Mouse (Mus musculus): ENCODE results near the gene Ddost.
A peak's percentile ranks its signal among the peaks of the same experiment; 100 is the strongest.

Ddost gene

GRCm38 (mm10) chr4:138341393-138341792, 36.9 kb downstream of the Ddost start:
- no peak for DNase-seq

GRCm38 (mm10) chr4:138342048-138342447, 37.5 kb downstream of the Ddost start:
- DNase-seq: no peak

- no peak for DNase-seq
These were observed 38.2 kb downstream of the Ddost start for GRCm38 (mm10) chr4:138342778-138343177.

GRCm38 (mm10) chr4:138343341-138343837, 38.9 kb downstream of the Ddost start:
- no peak for DNase-seq

- DNase-seq: no peak
These were observed 40.5 kb downstream of the Ddost start for GRCm38 (mm10) chr4:138344891-138345545.

- DNase-seq: no peak
These were observed 42.8 kb downstream of the Ddost start for GRCm38 (mm10) chr4:138347280-138347679.

- no peak for DNase-seq
These were observed 44.2 kb downstream of the Ddost start for GRCm38 (mm10) chr4:138348716-138349115.

- DNase-seq: no peak
These were observed 47.3 kb downstream of the Ddost start for GRCm38 (mm10) chr4:138351821-138352220.

- DNase-seq: no peak
These were observed 48.2 kb downstream of the Ddost start for GRCm38 (mm10) chr4:138352692-138353091.

GRCm38 (mm10) chr4:138353438-138354171, 49.1 kb downstream of the Ddost start:
- DNase-seq: no peak

- DNase-seq: no peak
These were observed 51.0 kb downstream of the Ddost start for GRCm38 (mm10) chr4:138355496-138355895.

- DNase-seq: no peak
These were observed 51.6 kb downstream of the Ddost start for GRCm38 (mm10) chr4:138356141-138356540.

- no peak for DNase-seq
These were observed 52.0 kb downstream of the Ddost start for GRCm38 (mm10) chr4:138356551-138356950.

GRCm38 (mm10) chr4:138358176-138358575, 53.6 kb downstream of the Ddost start:
- DNase-seq: no peak

- peak; percentile 38 for DNase-seq
These were observed 56.9 kb downstream of the Ddost start for GRCm38 (mm10) chr4:138361370-138361821.

Measured in right cerebral cortex, postnatal 4 days (tissue).